Mouse (Mus musculus) heart, adult 2 months (tissue): Measurements from ENCODE around the gene Kcnq1.

Source experiments
- CTCF ChIP-seq: fragments of 200-600 bp; IDR thresholded peaks from 2 replicates; pipeline ENCODE4 v1.8.1; 2022; ENCODE audit warnings: antibody characterized with exemption, mild to moderate bottlenecking, moderate library complexity
- EP300 ChIP-seq: fragments of 200-500 bp; IDR thresholded peaks from 2 replicates; pipeline ENCODE4 v1.6.1; 2011; ENCODE audit warnings: low read depth, low read length, control low read depth; ENCODE audit not compliant: insufficient read depth
- POLR2A ChIP-seq: fragments of 200-500 bp; IDR thresholded peaks from 2 replicates; pipeline ENCODE4 v1.6.1; 2011; ENCODE audit warnings: mild to moderate bottlenecking, low read depth, low read length, control low read depth; ENCODE audit not compliant: insufficient read depth

DNA sequence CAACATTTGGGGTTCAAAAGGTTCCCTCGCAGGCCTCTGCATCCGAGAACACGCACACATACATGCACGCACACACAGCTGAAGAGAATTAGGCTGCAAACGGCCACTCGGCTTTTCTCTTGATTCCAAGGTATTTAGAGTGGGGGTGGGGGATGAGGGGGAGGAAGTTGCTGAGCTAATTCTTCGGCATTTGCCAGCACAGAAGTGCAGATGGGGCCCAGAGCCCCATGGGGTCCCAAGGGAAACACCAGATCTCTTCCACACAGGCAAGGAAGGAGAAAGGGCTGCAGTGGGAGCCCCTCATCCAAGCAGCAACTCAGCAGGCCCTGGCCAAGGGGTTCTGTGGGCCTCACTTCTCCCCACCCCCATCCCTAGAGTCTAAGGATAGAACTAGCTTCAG is 193.9 kb downstream of the Kcnq1 start:
- TF ChIP-seq POLR2A (no peak), CTCF (no peak), EP300 (no peak)
